Mouse (Mus musculus): ENCODE data around the gene 1500015O10Rik.

DNA sequence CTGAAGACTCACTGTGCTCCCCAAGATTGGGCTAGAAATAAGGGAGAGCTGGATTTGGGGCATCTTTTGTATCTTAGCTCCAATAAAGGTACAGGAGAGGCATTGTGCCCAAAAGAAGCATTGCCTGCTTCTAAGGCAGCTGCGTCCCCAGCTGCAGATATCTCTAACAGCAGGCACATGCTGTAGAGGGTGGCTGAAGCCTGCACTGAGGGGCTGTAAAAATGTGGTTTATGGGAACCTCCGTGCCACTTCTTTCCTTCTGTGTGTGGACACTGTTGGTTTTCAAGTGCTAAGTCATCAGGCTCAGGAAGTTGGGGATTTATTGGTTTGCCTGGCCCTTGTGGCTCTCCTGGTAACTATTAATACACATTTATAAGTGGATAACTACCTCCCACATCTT lies 11.6 kb upstream of the 1500015O10Rik start:
- no peak for TF ChIP-seq POLR2A (IDR thresholded peaks at IDR 0.05; ENCODE audit: borderline replicate concordance, extremely low read depth, insufficient read depth, insufficient read length, poor library complexity, severe bottlenecking)
- no peak for TF ChIP-seq CTCF (IDR thresholded peaks at IDR 0.05; ENCODE audit: borderline replicate concordance, extremely low read depth, insufficient read depth, insufficient read length)
